In the genomic region with DNA sequence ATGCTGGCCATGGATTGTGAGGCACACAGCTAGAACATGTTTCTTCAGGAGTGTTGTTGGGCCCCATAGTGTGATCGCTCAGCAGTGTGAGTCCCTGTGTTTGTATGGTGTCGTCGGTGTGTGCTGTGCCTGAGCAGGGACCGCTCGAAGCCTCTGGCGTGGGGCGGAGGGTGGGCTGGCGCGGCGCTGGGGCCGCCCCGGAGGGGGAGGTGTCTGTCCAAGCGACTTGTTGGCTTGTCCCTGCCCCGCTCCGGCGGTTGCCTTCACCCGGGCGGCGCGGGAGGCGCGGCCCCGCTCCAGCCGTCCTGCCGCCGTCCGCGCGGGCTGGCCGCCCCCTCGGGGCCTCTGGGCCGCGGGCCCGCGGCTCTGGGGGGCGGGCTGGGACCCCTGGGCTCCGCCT, we compare ENCODE assay signal across 7 mouse cellular contexts. TPM values are rescaled to one million over a fixed set of nuclear protein-coding genes. Genes with fewer than 3 reads are reported as not detected.
A peak's percentile ranks its signal among the peaks of the same experiment; 100 is the strongest.
DNase-seq lines count a peak whose midpoint lies in the region; ATAC-seq and TF ChIP-seq lines count a peak whose summit lies in the region.

No protein-coding gene starts in this region.

- H3K4me1 ChIP-seq in megakaryocyte, embryonic 14.5 days = peaks cover 100% of the 10 kb centered on the region
- H3K4me1 ChIP-seq in stomach, postnatal 0 days (replicated peaks; ENCODE audit: control insufficient read depth, insufficient read depth) = peaks cover 26% of the 10 kb centered on the region; the same call in 1 of the 2 replicates

- peak; percentile 64 for ATAC-seq in erythroid progenitor cell, adult 5-6 weeks (replicated peaks; ENCODE audit: low FRiP score, poor library complexity, severe bottlenecking)
- peak; percentile 5; the same call in 1 of the 2 replicates for ATAC-seq in stomach, postnatal 0 days (ENCODE audit: low FRiP score, low TSS enrichment)

- DNase-seq in adrenal gland, adult 18-20 months (ENCODE audit: low spot score in 2 of 2) = peak; percentile 71 to 80
- DNase-seq in heart, postnatal 10 days = peak; percentile 87 to 89
- DNase-seq in kidney, postnatal 36 days = peak; percentile 85 to 87
- peak; percentile 69 for DNase-seq in stomach, postnatal 0 days (ENCODE audit: low spot score)
- no peak for DNase-seq in left cerebral cortex, adult 8-10 months (ENCODE audit: low spot score in 2 of 2)

- no peaks in the 10 kb centered on the region for H3K9me3 ChIP-seq in megakaryocyte, embryonic 14.5 days
- H3K9me3 ChIP-seq in stomach, postnatal 0 days (ENCODE audit: control insufficient read depth, low read length) = no peaks in the 10 kb centered on the region

- H3K36me3 ChIP-seq in megakaryocyte, embryonic 14.5 days (replicated peaks; ENCODE audit: low read length) = peaks cover 37% of the 10 kb centered on the region
- H3K36me3 ChIP-seq in stomach, postnatal 0 days (ENCODE audit: control insufficient read depth, insufficient read depth, low read length) = peaks cover 4% of the 10 kb centered on the region; the same call in 1 of the 2 replicates

- TF ChIP-seq EP300 in stomach, postnatal 0 days (optimal IDR thresholded peaks at IDR 0.05) = no peak

- WGBS in stomach, postnatal 0 days = 1% methylated on average over 23 of the region's 37 CpGs

- H3K4me3 ChIP-seq in megakaryocyte, embryonic 14.5 days (replicated peaks) = peak overlapping the region; percentile 97
- peak overlapping the region; percentile 70 for H3K4me3 ChIP-seq in stomach, postnatal 0 days (ENCODE audit: low read depth, low read length)

- intact Hi-C loops in heart, postnatal 10 days (cut with DNase I) = loop anchor here (5.0 kb wide), 1 partner anchor 33 kb away; no protein-coding TSS in a partner anchor

- no peaks in the 10 kb centered on the region for H3K27me3 ChIP-seq in megakaryocyte, embryonic 14.5 days (replicated peaks)
- H3K27me3 ChIP-seq in stomach, postnatal 0 days (ENCODE audit: control insufficient read depth, insufficient read depth, low read length) = no peaks in the 10 kb centered on the region

- H3K9ac ChIP-seq in stomach, postnatal 0 days (ENCODE audit: low read length) = peak overlapping the region; percentile 86

- H3K27ac ChIP-seq in stomach, postnatal 0 days (replicated peaks) = peak overlapping the region; percentile 91

- H3K4me2 ChIP-seq in stomach, postnatal 0 days (replicated peaks; ENCODE audit: low read depth) = peak overlapping the region; percentile 81

- TF ChIP-seq CTCF in stomach, postnatal 0 days (IDR thresholded peaks at IDR 0.05; ENCODE audit: low read depth) = no peak; the same call in 1 of the 2 replicates

RNA-seq across cellular contexts. Expression of gene Arhgap23, which starts 24.6 kb away (rescaled TPM):
- 10 to 100 TPM; 22.1 to 25.4 TPM for total RNA-seq in adrenal gland, adult 18-20 months (2021)
- 76.8 and 82.6 TPM in 2 replicates for total RNA-seq in erythroid progenitor cell, adult 5-6 weeks (2015; ENCODE audit: low replicate concordance)
- total RNA-seq in erythroid progenitor cell, adult 5-6 weeks (2017; ENCODE audit: low replicate concordance) = 65.7 and 71.1 TPM in 2 replicates
- 10 to 100 TPM; 34.4 to 34.7 TPM for total RNA-seq in heart, postnatal 10 days (2021)
- 85.6 and 94.5 TPM in 2 replicates for polyA plus RNA-seq in megakaryocyte, embryonic 14.5 days (2012; ENCODE audit: insufficient read depth, low replicate concordance)
- 4.3 and 4.6 TPM in 2 replicates for polyA plus RNA-seq in stomach, postnatal 0 days (2015; fragmentation: Nextera tagmentation; extraction: Ambion mirVana)
- total RNA-seq in left cerebral cortex, adult 8-10 months (2022) = 10 to 100 TPM; 72.5 to 74.5 (median 73.4) TPM

Comparison
In these comparisons a context has a peak if more than half of its experiments do, and no peak if none do; other contexts are left out.
1. DNase-seq: peak in adrenal gland, adult 18-20 months (2 of 2), heart, postnatal 10 days (2 of 2), kidney, postnatal 36 days (2 of 2) and stomach, postnatal 0 days (single experiment); none in left cerebral cortex, adult 8-10 months (0 of 2).